Mouse (Mus musculus) myocyte (in vitro differentiated cells): ENCODE results near the gene Cp. TPM values are rescaled to one million over a fixed set of nuclear protein-coding genes. Genes with fewer than 3 reads are reported as not detected.

Source experiments
- H3K27me3 ChIP-seq: one replicate; pipeline ENCODE4 v1.6.1; 2011; ENCODE audit not compliant: control insufficient read depth, insufficient read depth, insufficient read length
- H3K36me3 ChIP-seq: one replicate; pipeline ENCODE4 v1.6.1; 2011; ENCODE audit not compliant: control insufficient read depth, insufficient read depth
- H3K4me2 ChIP-seq: one replicate; pipeline ENCODE4 v1.6.1; 2011; ENCODE audit warnings: low read depth, control low read depth
- H3K4me3 ChIP-seq: one replicate; pipeline ENCODE4 v1.5.1; 2011; ENCODE audit warnings: mild to moderate bottlenecking, control low read depth, moderate library complexity
- H3K79me2 ChIP-seq: one replicate; pipeline ENCODE4 v1.6.1; 2011; ENCODE audit not compliant: control insufficient read depth, insufficient read depth
- H3ac ChIP-seq: one replicate; pipeline ENCODE4 v1.6.1; 2011; ENCODE audit not compliant: control insufficient read depth, insufficient read length
- CEBPB ChIP-seq: IDR thresholded peaks from 2 replicates; pipeline ENCODE4 v1.6.1; 2011; ENCODE audit warnings: mild to moderate bottlenecking, moderate library complexity; ENCODE audit not compliant: poor library complexity, insufficient read depth, severe bottlenecking
- E2F4 ChIP-seq: IDR thresholded peaks from one replicate; pipeline ENCODE4 v1.6.1; 2011; ENCODE audit warnings: mild to moderate bottlenecking, control low read depth, moderate library complexity; ENCODE audit not compliant: insufficient read depth
- MAX ChIP-seq: IDR thresholded peaks from one replicate; pipeline ENCODE4 v1.6.1; 2011; ENCODE audit warnings: low read depth, mild to moderate bottlenecking, control low read depth
- MYOD1 ChIP-seq, 3 experiments: IDR thresholded peaks; one replicate each; pipeline ENCODE4 v1.6.1; 2011; ENCODE audit warnings: control low read depth in 2 of 3, low read depth in 2 of 3, mild to moderate bottlenecking in 2 of 3, moderate library complexity in 1 of 3; ENCODE audit not compliant: insufficient read length in 2 of 3, control insufficient read depth in 1 of 3
- MYOG ChIP-seq, 3 experiments: IDR thresholded peaks; one replicate each; pipeline ENCODE4 v1.6.1; 2011; ENCODE audit warnings: control low read depth in 2 of 3, low read depth in 2 of 3, mild to moderate bottlenecking in 2 of 3; ENCODE audit not compliant: insufficient read length in 2 of 3, control insufficient read depth in 1 of 3, insufficient read depth in 1 of 3
- POLR2A ChIP-seq: IDR thresholded peaks from one replicate; pipeline ENCODE4 v1.6.1; 2011; ENCODE audit warnings: low read depth, mild to moderate bottlenecking, control low read depth, moderate library complexity; ENCODE audit not compliant: insufficient read length
- POLR2AphosphoS2 ChIP-seq: IDR thresholded peaks from one replicate; pipeline ENCODE4 v1.6.1; 2011; ENCODE audit warnings: low read depth, control low read depth; ENCODE audit not compliant: insufficient read length
- REST ChIP-seq: IDR thresholded peaks from one replicate; pipeline ENCODE4 v1.6.1; 2011; ENCODE audit warnings: mild to moderate bottlenecking, control low read depth, moderate library complexity; ENCODE audit not compliant: insufficient read depth, insufficient read length
- SRF ChIP-seq: IDR thresholded peaks from one replicate; pipeline ENCODE4 v1.6.1; 2011; ENCODE audit warnings: low read depth; ENCODE audit not compliant: control insufficient read depth, insufficient read length
- TCF12 ChIP-seq: IDR thresholded peaks from one replicate; pipeline ENCODE4 v1.6.1; 2011; ENCODE audit warnings: mild to moderate bottlenecking, control low read depth; ENCODE audit not compliant: poor library complexity, insufficient read depth, severe bottlenecking
- TCF3 ChIP-seq: IDR thresholded peaks from one replicate; pipeline ENCODE4 v1.6.1; 2011; ENCODE audit warnings: low read depth, control low read depth; ENCODE audit not compliant: insufficient read length
- USF1 ChIP-seq: IDR thresholded peaks from one replicate; pipeline ENCODE4 v1.6.1; 2011; ENCODE audit warnings: low read depth, mild to moderate bottlenecking, control low read depth, moderate library complexity
- polyA plus RNA-seq: library from polyadenylated mRNA; unstranded; fragments of >200 nt; fragmentation: generic; extraction: Trizol; gene quantifications from one replicate; pipeline ENCODE4 v1.2.1, GENCODE M21; 2012; ENCODE audit warnings: missing spikeins

The Cp gene
- polyA plus RNA-seq, 1 experiment, result 3.7 TPM

- TF ChIP-seq REST (no peak), MYOG (IDR thresholded peaks at IDR 0.05; ENCODE audit: control insufficient read depth in 1 of 3, insufficient read depth in 1 of 3, insufficient read length in 2 of 3, low read depth in 2 of 3) (no peak), USF1 (no peak), POLR2A (no peak), MYOD1 (IDR thresholded peaks at IDR 0.05; ENCODE audit: control insufficient read depth in 1 of 3, insufficient read length in 2 of 3, low read depth in 2 of 3) (no peak), TCF12 (no peak), SRF (no peak), POLR2AphosphoS2 (no peak), CEBPB (no peak), MAX (no peak), E2F4 (no peak), TCF3 (no peak)
- H3K4me2 ChIP-seq, result no peak overlapping the region
- no peaks in the 10 kb centered on the region for H3K27me3 ChIP-seq
- no peak overlapping the region for H3K4me3 ChIP-seq
- H3K79me2 ChIP-seq, result no peaks in the 10 kb centered on the region
- no peaks in the 10 kb centered on the region for H3K36me3 ChIP-seq
- H3ac ChIP-seq, result no peak overlapping the region
Measured at GRCm38 (mm10) chr3:19986123-19986522, 29.3 kb downstream of the Cp start.

DNA sequence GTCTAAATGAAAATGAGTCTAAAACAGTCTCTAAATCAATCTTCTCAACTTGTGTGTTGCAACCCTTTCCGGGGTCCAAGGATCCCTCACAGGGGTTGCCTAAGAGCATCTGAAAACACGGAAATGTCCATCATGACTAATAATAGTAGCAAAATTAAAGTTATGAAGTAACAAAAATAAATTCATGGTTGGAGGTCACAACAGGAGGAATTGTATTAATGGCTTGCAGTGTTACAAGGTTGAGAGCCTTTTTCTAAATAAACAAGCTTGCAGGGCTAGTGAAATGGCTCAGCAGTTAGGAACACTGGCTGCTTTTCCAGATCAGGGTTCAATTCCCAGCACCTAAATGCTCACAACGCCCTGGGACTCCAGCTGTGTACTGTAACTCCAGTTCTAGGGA is 33.2 kb downstream of the Cp start:
- TF ChIP-seq MYOG (IDR thresholded peaks at IDR 0.05; ENCODE audit: control insufficient read depth in 1 of 3, insufficient read depth in 1 of 3, insufficient read length in 2 of 3, low read depth in 2 of 3) (no peak), SRF (no peak), E2F4 (no peak), USF1 (no peak), POLR2A (no peak), REST (no peak), CEBPB (no peak), TCF12 (no peak), MAX (no peak), MYOD1 (IDR thresholded peaks at IDR 0.05; ENCODE audit: control insufficient read depth in 1 of 3, insufficient read length in 2 of 3, low read depth in 2 of 3) (no peak), TCF3 (no peak), POLR2AphosphoS2 (no peak)
- no peaks in the 10 kb centered on the region for H3K27me3 ChIP-seq
- no peak overlapping the region for H3ac ChIP-seq
- no peaks in the 10 kb centered on the region for H3K79me2 ChIP-seq
- no peak overlapping the region for H3K4me3 ChIP-seq
- H3K36me3 ChIP-seq, result no peaks in the 10 kb centered on the region
- H3K4me2 ChIP-seq, result no peak overlapping the region

GRCm38 (mm10) chr3:19992388-19992787 is 35.5 kb downstream of the Cp start:
- no peaks in the 10 kb centered on the region for H3K36me3 ChIP-seq
- TF ChIP-seq REST (no peak), USF1 (no peak), SRF (no peak), CEBPB (no peak), MAX (no peak), TCF12 (no peak), MYOD1 (IDR thresholded peaks at IDR 0.05; ENCODE audit: control insufficient read depth in 1 of 3, insufficient read length in 2 of 3, low read depth in 2 of 3) (no peak)
- no peaks in the 10 kb centered on the region for H3K79me2 ChIP-seq
- no peaks in the 10 kb centered on the region for H3K27me3 ChIP-seq
- no peak overlapping the region for H3K4me3 ChIP-seq
- H3K4me2 ChIP-seq, result no peak overlapping the region
- no peak overlapping the region for H3ac ChIP-seq

DNA sequence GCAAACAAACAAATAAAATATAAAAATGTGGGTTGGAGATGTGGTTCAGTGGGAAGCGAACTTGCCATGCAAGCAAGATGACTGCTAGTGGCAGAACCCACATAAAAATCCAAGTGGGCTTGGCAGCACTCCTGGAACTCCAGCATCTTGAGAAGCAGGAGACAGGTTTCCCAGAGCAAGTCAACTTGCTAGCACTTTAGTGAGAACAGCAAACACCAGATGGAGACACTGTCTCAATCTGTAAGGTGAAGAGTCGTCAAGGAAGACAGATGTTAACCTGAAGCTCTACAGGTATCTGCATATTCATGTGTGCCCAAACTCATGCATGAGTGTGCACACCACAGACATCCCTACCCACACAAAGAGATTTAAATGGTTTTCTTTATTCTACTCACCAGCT is 42.7 kb downstream of the Cp start:
- no peaks in the 10 kb centered on the region for H3K79me2 ChIP-seq
- H3K4me2 ChIP-seq, result no peak overlapping the region
- no peak overlapping the region for H3K4me3 ChIP-seq
- TF ChIP-seq TCF12 (no peak), POLR2A (no peak), TCF3 (no peak)
- no peaks in the 10 kb centered on the region for H3K27me3 ChIP-seq
- no peak overlapping the region for H3ac ChIP-seq
- peaks cover 11% of the 10 kb centered on the region for H3K36me3 ChIP-seq

GRCm38 (mm10) chr3:20000806-20001205 is 44.0 kb downstream of the Cp start:
- H3K4me3 ChIP-seq, result no peak overlapping the region
- H3ac ChIP-seq, result no peak overlapping the region
- no peaks in the 10 kb centered on the region for H3K79me2 ChIP-seq
- TF ChIP-seq TCF12, result no peak
- peaks cover 11% of the 10 kb centered on the region for H3K36me3 ChIP-seq
- no peaks in the 10 kb centered on the region for H3K27me3 ChIP-seq
- no peak overlapping the region for H3K4me2 ChIP-seq
